Mouse (Mus musculus) left cerebral cortex, postnatal 36 days (tissue): ENCODE measurements around the gene C2cd5. TPM values are rescaled to one million over a fixed set of nuclear protein-coding genes. Genes with fewer than 3 reads are reported as not detected.

ENCODE experiments used
- DNase-seq, 2 experiments: peaks; one replicate each; pipeline ENCODE4 v3.0.0; 2021 to 2022; ENCODE audit warnings: low spot score in 2 of 2, mixed read lengths in 1 of 2
- intact Hi-C: fragments of 180-260 bp; cut with DNase I; formaldehyde crosslinking; loops from one replicate; pipeline ENCODE4 v1.15.1; 2025
- total RNA-seq, 2 experiments: library from RNA; stranded (reverse); gene quantifications; 2 replicates each; pipeline ENCODE4 v1.2.3; 2021

Gene C2cd5
- total RNA-seq, 2 experiments from 2014 or later: 75.8 to 109 TPM

DNA sequence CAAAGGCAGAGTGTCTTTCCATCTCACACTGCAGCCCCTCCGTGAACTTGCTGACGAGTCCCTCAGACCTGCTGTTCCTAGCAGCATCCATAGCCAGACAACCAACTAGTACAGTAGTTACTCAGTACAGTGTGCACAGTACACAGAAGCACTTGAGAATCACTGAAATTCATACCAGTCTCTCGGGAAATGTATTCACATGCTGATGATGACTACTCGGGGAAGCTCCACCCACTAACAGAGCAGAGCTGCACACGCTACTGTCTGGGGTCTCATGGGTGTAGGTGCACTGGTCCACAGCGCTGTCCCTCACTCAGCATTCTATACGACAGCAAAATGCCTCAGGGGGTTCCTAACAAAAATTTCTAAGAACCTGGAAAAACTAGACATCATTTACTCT lies 19.2 kb downstream of the C2cd5 start:
- intact Hi-C loops: no loop called here
- DNase-seq: no peak

- DNase-seq: no peak
- intact Hi-C loops: no loop called here
Observed at GRCm38 (mm10) chr6:143079126-143079525, 20.8 kb downstream of the C2cd5 start.

DNA sequence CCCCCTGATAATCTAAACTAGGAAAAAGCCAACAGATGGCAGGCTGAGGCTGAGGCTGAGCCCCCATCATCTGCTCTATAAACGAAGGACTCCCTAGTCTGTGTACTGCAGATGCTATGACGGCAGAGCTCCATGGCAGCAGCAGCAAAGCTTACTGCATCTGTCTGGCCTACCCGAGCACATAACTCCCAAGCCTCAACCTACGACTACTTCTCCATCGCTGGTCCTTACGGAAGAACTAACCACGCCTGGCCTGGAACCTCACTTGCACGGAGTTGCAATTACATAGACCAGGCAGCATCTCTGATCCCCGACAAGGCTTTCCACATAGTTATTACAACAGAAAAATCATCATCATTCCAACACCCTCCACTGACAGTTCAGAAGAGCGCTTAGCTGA lies 23.5 kb downstream of the C2cd5 start:
- intact Hi-C loops: no loop called here
- DNase-seq: no peak

- intact Hi-C loops: no loop called here
- no peak for DNase-seq
Observed at GRCm38 (mm10) chr6:143073914-143074313, 26.0 kb downstream of the C2cd5 start.

GRCm38 (mm10) chr6:143073476-143073875 lies 26.5 kb downstream of the C2cd5 start:
- intact Hi-C loops: no loop called here
- no peak for DNase-seq

DNA sequence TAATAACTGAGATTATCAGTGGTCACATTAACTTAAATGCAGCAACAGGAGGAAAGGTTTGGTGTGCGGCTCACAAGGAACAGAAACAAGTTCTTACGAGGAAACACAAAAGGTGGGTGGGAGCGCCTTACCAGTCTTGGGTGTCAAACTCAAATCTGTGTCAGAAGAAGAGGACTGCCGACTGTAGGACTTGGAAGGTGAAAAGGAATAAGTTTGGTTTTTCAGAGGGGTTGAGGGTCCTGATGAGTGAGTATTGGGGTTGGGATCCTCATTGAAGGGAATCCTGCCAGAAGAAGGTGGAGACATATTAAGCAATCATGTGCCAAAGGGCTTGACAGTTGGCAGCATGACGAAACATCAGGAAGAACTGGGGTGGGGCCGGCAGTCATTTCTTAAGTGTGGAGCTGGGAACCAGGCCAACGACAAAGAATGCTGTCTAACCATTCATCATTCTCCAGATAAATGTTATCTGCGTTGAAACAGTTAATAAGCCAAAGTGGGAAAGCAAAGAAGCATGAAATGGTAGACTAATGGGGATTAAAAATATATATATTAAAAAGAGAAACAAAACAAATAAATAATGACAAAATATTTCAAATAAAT lies 27.4 kb downstream of the C2cd5 start:
- intact Hi-C loops: no loop called here
- DNase-seq: no peak

DNA sequence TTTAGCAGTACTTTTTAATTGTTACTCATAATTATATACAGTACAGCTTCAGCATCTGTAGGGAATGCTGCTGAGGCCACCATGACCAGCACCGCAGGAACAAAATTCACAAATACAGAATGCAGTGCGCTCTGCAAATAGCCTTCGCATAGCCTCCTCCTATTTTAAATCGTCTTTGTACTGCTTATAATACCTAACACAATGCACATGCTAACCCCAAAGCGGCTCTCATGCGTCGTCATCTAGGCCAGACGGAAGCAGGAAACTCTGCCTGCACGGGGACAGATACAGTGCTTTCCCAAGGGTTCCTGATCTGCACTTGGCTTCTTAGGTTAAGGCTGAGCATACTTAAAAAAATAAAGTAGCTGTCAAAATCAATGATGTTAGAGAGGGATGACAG lies 29.2 kb downstream of the C2cd5 start:
- DNase-seq: no peak

GRCm38 (mm10) chr6:143070019-143070418 lies 29.9 kb downstream of the C2cd5 start:
- DNase-seq: no peak
- intact Hi-C loops: no loop called here

More for the DNA sequence above, 29.2 kb downstream of the C2cd5 start:
- intact Hi-C loops: no loop called here

- intact Hi-C loops: no loop called here
- DNase-seq: no peak
Observed at GRCm38 (mm10) chr6:143069606-143070005, 30.3 kb downstream of the C2cd5 start.

DNA sequence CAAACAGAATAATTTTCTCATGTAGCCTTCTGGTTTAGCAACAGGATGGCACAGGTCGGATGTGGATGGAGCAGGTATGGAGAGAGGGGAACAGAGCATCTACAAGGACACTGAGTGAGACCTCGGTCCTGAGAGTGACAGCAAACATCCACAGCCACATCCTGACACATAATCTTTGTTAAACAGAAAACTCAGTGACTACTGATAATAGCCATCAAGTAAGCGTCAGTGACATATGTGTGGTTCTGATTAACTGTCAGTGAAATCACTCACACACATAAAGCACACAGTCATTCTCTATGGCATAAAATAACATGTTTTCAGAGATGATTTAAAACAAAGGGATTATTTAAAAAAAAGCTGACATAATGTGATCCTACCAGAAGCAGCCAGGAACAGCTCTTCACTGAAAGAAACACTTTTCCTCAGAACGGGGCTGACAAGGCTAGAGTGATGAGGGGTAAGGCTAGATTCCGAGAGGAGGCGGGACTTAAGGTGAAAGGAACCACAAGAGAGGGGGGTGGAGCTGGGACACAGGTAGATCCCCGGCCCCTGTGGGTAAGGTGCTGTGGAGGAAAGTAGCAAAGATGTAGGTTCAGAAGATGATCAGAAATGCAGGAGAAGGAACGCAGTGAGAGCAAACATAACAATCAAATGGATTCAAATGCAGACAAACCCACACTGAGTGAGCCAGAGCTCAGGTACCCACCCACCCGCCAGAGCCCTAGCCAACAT lies 31.6 kb downstream of the C2cd5 start:
- intact Hi-C loops: no loop called here
- no peak for DNase-seq

GRCm38 (mm10) chr6:143067654-143068053 lies 32.3 kb downstream of the C2cd5 start:
- DNase-seq: no peak
- intact Hi-C loops: no loop called here

DNA sequence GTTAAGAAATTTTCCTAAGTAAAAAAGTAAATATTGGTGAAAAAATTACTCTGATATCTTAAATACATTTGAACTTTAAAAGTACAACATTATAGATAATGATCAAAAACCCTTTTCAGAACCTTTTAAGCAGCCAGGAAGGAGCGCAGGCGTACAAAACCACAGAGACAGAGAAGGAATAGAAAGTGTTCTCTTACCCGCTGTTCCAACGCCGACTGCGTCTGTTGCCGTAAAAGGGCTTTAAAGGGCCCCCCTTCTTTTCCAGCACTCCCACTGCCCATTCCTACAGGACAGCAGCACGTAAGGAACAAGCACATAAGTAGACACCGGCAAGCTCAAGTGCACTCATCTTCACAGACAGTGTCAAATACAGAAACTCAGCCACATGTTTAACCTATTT lies 33.1 kb downstream of the C2cd5 start:
- no peak for DNase-seq
- intact Hi-C loops: no loop called here

DNA sequence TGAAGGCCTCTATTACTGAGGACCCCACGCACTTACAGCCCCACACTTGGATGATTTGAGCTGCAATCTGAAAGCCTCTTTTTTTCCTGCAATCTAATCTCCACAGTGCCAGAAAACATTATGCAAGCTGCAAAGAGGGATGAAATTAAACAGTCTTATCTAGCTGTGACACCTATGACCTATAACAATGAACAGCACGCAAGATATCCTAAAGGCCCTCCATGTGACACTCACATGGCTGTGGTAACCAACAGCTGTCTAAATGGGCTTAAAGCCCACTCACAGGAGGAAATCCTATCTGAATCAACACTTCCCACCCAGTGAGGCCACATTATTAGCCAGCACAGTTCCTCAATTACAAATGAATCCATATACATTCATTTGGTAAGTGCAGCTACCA lies 35.9 kb downstream of the C2cd5 start:
- no peak for DNase-seq
- intact Hi-C loops: no loop called here

- DNase-seq: peak in 1 of 2 experiments; percentile 32
- intact Hi-C loops: no loop called here
Observed at GRCm38 (mm10) chr6:143057601-143058000, 42.3 kb downstream of the C2cd5 start.

- intact Hi-C loops: no loop called here
- no peak for DNase-seq
Observed at GRCm38 (mm10) chr6:143051566-143051965, 48.4 kb downstream of the C2cd5 start.

DNA sequence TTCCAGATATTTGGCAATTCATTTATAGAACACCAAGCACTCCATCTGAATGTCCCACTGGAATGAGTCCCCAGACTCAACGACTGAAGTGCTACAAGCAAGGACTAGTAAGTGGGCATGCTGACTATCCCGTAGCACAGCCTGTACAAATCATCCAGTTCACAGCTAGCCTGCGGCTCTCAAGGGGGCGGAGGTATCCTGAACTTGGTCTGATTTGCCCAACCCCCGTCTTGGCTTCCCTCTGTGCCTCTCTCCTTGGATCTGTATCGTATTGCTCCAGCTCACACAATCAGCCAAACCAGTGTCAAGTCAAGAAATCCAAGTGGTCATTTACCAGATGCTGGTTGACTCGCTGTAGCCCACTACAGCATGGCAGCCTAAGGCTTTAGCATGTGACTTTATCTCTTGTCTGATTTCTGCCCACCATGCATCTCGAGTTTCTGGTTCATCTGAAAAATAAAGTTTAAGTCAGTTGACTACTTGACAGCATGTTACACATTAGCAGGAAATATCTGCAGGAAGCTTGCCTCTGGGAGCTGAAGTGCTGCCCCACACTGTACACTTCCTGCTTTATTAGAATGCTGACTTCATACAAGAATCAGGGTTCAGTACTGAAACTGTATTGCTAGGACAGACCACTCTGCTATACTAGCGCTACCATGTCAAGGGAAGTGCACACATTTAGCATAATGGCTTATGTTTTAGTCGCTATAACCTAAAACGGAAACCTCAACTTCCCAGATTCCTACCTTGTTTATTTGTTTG lies 50.0 kb downstream of the C2cd5 start:
- intact Hi-C loops: no loop called here
- no peak for DNase-seq

- intact Hi-C loops: no loop called here
- no peak for DNase-seq
Observed at GRCm38 (mm10) chr6:143049117-143049516, 50.8 kb downstream of the C2cd5 start.

DNA sequence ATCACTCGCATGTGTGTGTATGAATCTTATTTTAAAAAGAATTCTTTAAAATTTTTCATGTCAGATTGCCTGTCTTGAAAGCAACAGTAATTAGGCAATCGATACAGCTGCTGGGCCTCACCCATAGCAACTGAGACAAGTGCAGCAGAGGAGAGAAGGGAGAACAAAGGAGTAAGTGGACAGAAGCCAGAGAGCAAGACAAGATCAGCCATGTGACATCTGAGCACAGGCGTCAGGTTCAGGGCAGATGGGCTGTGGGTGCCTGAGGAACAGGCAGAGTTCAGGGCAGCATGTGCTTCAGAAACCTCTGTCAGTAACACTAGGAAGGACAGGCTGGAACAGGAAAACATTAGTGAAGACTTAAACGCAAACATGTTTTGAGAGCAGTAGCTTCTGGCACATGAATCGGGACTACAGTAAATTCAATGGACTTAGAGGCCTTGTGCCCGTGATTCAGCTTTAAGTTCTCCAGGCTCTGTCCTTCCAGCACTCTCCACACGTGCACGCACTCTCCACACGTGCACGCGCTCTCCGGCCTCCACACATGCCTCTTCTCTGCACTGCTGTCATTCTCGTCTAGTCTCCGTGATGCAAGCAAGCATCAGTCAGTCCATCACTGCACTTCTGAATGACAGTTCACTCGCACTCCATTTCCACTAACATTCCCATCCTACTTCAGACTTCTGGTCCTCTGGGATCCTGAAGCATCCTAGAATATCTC lies 52.2 kb downstream of the C2cd5 start:
- intact Hi-C loops: no loop called here
- DNase-seq: no peak

DNA sequence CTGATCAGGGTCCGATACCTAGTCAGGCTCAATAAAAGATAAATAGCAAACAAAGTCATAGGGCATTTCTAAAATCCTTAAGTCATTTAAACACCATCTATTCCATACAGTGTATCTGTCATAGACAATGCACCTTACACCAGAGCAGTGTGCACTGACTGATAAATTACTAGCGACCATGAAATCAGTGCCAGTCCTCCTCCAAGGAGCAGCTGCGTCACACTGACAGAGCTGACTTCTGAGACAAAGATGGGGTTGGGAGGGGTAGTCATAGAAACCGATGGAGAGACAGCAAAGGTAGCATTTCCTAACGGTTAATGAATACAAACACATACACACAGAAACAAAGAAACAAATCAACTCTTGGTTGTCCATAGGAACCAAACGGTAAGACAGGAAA lies 58.4 kb downstream of the C2cd5 start:
- intact Hi-C loops: no loop called here
- no peak for DNase-seq

- intact Hi-C loops: loop anchor here (10.0 kb wide), 1 partner anchor 140 kb away; no protein-coding TSS in a partner anchor
- no peak for DNase-seq
Observed at GRCm38 (mm10) chr6:143035261-143035660, 64.7 kb downstream of the C2cd5 start.
